Mouse (Mus musculus): ENCODE measurements at regions not wholly inside any gene's neighbourhood (a gene's known extent, or its start where the extent isn't known, plus 50 kb on each side); places are given as distances from the start of the nearest gene placed in this dataset.
A peak's percentile ranks its signal among the peaks of the same experiment; 100 is the strongest.

- Histone ChIP-seq H3K4me2 (ENCODE audit: low read depth, low read length) (no peak overlapping the region), H3K9ac (ENCODE audit: low read depth, low read length) (no peak overlapping the region), H3K27me3 (replicated peaks; ENCODE audit: control insufficient read depth, insufficient read depth, low read length) (no peaks in the 10 kb centered on the region), H3K4me1 (ENCODE audit: control insufficient read depth, insufficient read depth, low read length) (no peaks in the 10 kb centered on the region), H3K9me3 (ENCODE audit: control insufficient read depth, low read length) (no peaks in the 10 kb centered on the region), H3K27ac (ENCODE audit: low read length) (no peak overlapping the region), H3K36me3 (ENCODE audit: control insufficient read depth, insufficient read depth, low read length) (no peaks in the 10 kb centered on the region), H3K4me3 (ENCODE audit: low read length) (no peak overlapping the region)
- ATAC-seq, result no peak
- WGBS, result 7% methylated on average over 2 of the region's 2 CpGs
These were observed 406.6 kb upstream of the Cldn34d start for GRCm38 (mm10) chrX:77009336-77009735.

- no peaks in the 10 kb centered on the region for H3K36me3 ChIP-seq (ENCODE audit: control insufficient read depth, insufficient read depth, low read length)
- no peak for ATAC-seq
- no peaks in the 10 kb centered on the region for H3K9me3 ChIP-seq (ENCODE audit: control insufficient read depth, low read length)
- H3K9ac ChIP-seq (ENCODE audit: low read depth, low read length), result no peak overlapping the region
- 84% methylated on average over 1 of the region's 1 CpGs for WGBS
- no peak overlapping the region for H3K4me3 ChIP-seq (ENCODE audit: low read length)
- H3K27ac ChIP-seq (ENCODE audit: low read length), result no peak overlapping the region
- no peaks in the 10 kb centered on the region for H3K4me1 ChIP-seq (ENCODE audit: control insufficient read depth, insufficient read depth, low read length)
- no peak overlapping the region for H3K4me2 ChIP-seq (ENCODE audit: low read depth, low read length)
- no peaks in the 10 kb centered on the region for H3K27me3 ChIP-seq (replicated peaks; ENCODE audit: control insufficient read depth, insufficient read depth, low read length)
These were observed 411.2 kb upstream of the Cldn34d start for GRCm38 (mm10) chrX:77013890-77014289.

DNA sequence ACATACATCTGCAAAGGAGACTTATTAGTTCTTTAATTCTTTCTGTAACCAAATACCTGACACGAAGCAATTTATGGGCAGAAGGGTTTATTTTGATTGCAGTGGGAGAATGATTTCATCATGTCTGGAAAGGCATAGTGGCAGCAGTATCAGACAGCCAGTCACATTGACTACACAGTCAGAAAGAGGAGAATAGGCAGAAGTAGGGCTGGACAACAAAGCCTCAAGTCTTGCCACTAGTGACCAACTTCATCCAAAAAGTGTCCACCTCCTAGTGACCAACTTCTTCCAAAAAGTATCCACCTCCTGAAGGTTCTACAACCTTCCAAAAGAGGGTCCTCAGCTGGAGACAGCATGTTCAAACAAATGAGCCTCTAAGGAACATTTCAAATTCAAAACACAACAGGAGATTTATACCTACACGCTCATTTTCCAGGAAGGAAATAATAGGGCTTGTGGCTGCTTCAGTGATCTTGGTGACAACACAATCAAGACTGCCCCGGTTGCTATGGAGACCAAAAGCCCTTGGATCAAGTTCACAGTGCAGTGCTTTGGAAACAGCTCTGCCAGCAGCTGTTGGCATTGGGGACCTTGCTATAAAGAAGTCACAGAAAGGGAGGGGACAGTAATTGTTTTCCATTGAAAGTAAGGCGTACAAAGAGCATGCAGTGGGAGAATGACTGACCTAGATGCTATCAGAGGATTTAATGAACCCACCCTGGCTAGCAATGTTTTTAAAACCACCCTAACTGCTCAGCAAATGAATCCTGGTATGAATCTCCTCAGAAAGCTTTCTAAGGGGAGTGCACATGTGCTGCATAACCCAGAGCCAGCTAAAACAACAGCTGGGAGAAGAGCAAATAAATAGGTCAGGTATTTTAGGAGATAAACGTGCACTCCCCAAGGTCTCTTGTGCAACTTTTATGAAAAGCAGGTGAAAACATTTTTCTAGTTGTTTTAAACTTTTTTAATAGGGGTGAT is 448.0 kb upstream of the Cldn34d start:
- ATAC-seq, result no peak; the same call in 1 of the 2 replicates
- no peak overlapping the region for H3K4me2 ChIP-seq (ENCODE audit: low read depth, low read length)
- no peaks in the 10 kb centered on the region for H3K4me1 ChIP-seq (ENCODE audit: control insufficient read depth, insufficient read depth, low read length)

GRCm38 (mm10) chrX:77052036-77052435 is 449.3 kb upstream of the Cldn34d start:
- Histone ChIP-seq H3K36me3 (ENCODE audit: control insufficient read depth, insufficient read depth, low read length) (no peaks in the 10 kb centered on the region), H3K9me3 (ENCODE audit: control insufficient read depth, low read length) (no peaks in the 10 kb centered on the region), H3K27ac (ENCODE audit: low read length) (no peak overlapping the region), H3K27me3 (replicated peaks; ENCODE audit: control insufficient read depth, insufficient read depth, low read length) (no peaks in the 10 kb centered on the region), H3K4me1 (ENCODE audit: control insufficient read depth, insufficient read depth, low read length) (no peaks in the 10 kb centered on the region), H3K4me3 (ENCODE audit: low read length) (no peak overlapping the region), H3K9ac (ENCODE audit: low read depth, low read length) (no peak overlapping the region), H3K4me2 (ENCODE audit: low read depth, low read length) (no peak overlapping the region)
- ATAC-seq, result peak; percentile 33; the same call in 1 of the 2 replicates
- 54% methylated on average over 1 of the region's 1 CpGs for WGBS

More for the DNA sequence above, 448.0 kb upstream of the Cldn34d start:
- Histone ChIP-seq H3K36me3 (ENCODE audit: control insufficient read depth, insufficient read depth, low read length) (no peaks in the 10 kb centered on the region), H3K4me3 (ENCODE audit: low read length) (no peak overlapping the region), H3K27me3 (replicated peaks; ENCODE audit: control insufficient read depth, insufficient read depth, low read length) (no peaks in the 10 kb centered on the region), H3K27ac (ENCODE audit: low read length) (no peak overlapping the region), H3K9ac (ENCODE audit: low read depth, low read length) (no peak overlapping the region), H3K9me3 (ENCODE audit: control insufficient read depth, low read length) (no peaks in the 10 kb centered on the region)
- WGBS, result 42% methylated on average over 5 of the region's 5 CpGs

DNA sequence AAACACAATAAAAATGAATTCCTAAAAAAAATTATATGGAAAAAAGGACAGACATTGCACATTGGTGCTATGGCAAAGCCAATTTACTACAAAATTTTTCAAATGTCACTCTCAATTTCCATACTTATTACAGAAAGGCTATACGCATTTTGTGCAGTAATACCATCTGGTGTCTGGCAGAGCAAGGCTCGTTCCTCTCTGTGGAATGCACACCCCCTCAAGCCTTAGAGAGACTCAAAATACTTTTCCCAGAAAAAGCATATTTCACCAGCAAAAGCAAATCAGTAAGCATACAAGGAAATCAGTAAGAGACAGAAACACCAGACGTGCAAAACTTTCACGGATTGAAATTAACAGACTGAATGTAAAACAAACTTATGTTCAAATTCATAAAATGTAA is 431.0 kb upstream of the Tbl1x start:
- H3K4me2 ChIP-seq (ENCODE audit: low read depth, low read length), result no peak overlapping the region
- H3K9ac ChIP-seq (ENCODE audit: low read depth, low read length), result no peak overlapping the region
- no peak overlapping the region for H3K27ac ChIP-seq (ENCODE audit: low read length)
- 87% methylated on average over 4 of the region's 4 CpGs for WGBS
- no peak overlapping the region for H3K4me3 ChIP-seq (ENCODE audit: low read length)
- no peaks in the 10 kb centered on the region for H3K27me3 ChIP-seq (replicated peaks; ENCODE audit: control insufficient read depth, insufficient read depth, low read length)
- no peaks in the 10 kb centered on the region for H3K9me3 ChIP-seq (ENCODE audit: control insufficient read depth, low read length)
- ATAC-seq, result no peak
- H3K4me1 ChIP-seq (ENCODE audit: control insufficient read depth, insufficient read depth, low read length), result no peaks in the 10 kb centered on the region
- no peaks in the 10 kb centered on the region for H3K36me3 ChIP-seq (ENCODE audit: control insufficient read depth, insufficient read depth, low read length)

- Histone ChIP-seq H3K27ac (ENCODE audit: low read length) (no peak overlapping the region), H3K4me3 (ENCODE audit: low read length) (no peak overlapping the region), H3K4me1 (ENCODE audit: control insufficient read depth, insufficient read depth, low read length) (no peaks in the 10 kb centered on the region), H3K36me3 (ENCODE audit: control insufficient read depth, insufficient read depth, low read length) (no peaks in the 10 kb centered on the region), H3K4me2 (ENCODE audit: low read depth, low read length) (no peak overlapping the region), H3K27me3 (replicated peaks; ENCODE audit: control insufficient read depth, insufficient read depth, low read length) (no peaks in the 10 kb centered on the region), H3K9me3 (ENCODE audit: control insufficient read depth, low read length) (no peaks in the 10 kb centered on the region), H3K9ac (ENCODE audit: low read depth, low read length) (no peak overlapping the region)
- ATAC-seq, result no peak
- WGBS, result 84% methylated on average over 1 of the region's 1 CpGs
These were observed 428.1 kb upstream of the Tbl1x start for GRCm38 (mm10) chrX:77082716-77083115.

- WGBS, result 59% methylated on average over 2 of the region's 2 CpGs
- ATAC-seq, result no peak
- no peak overlapping the region for H3K4me2 ChIP-seq (ENCODE audit: low read depth, low read length)
These were observed 389.1 kb upstream of the Tbl1x start for GRCm38 (mm10) chrX:77121761-77122160.

More at GRCm38 (mm10) chrX:77121761-77122160, 389.1 kb upstream of the Tbl1x start:
- Histone ChIP-seq H3K4me1 (ENCODE audit: control insufficient read depth, insufficient read depth, low read length) (no peaks in the 10 kb centered on the region), H3K27ac (ENCODE audit: low read length) (no peak overlapping the region), H3K9ac (ENCODE audit: low read depth, low read length) (no peak overlapping the region), H3K9me3 (ENCODE audit: control insufficient read depth, low read length) (no peaks in the 10 kb centered on the region), H3K36me3 (ENCODE audit: control insufficient read depth, insufficient read depth, low read length) (no peaks in the 10 kb centered on the region), H3K27me3 (replicated peaks; ENCODE audit: control insufficient read depth, insufficient read depth, low read length) (no peaks in the 10 kb centered on the region), H3K4me3 (ENCODE audit: low read length) (no peak overlapping the region)
